Mouse (Mus musculus) liver, postnatal 0 days (tissue): ENCODE measurements at regions not wholly inside any gene's neighbourhood (a gene's known extent, or its start where the extent isn't known, plus 50 kb on each side); places are given as distances from the start of the nearest gene placed in this dataset.

Experiments
- CTCF ChIP-seq: sonication (generic); IDR thresholded peaks from 2 replicates; pipeline ENCODE4 v1.5.1; 2016; ENCODE audit warnings: antibody characterized with exemption, low read depth
- EP300 ChIP-seq: IDR thresholded peaks from 2 replicates; pipeline ENCODE4 v1.6.1; 2016; ENCODE audit warnings: antibody characterized with exemption, low read depth, mild to moderate bottlenecking

DNA sequence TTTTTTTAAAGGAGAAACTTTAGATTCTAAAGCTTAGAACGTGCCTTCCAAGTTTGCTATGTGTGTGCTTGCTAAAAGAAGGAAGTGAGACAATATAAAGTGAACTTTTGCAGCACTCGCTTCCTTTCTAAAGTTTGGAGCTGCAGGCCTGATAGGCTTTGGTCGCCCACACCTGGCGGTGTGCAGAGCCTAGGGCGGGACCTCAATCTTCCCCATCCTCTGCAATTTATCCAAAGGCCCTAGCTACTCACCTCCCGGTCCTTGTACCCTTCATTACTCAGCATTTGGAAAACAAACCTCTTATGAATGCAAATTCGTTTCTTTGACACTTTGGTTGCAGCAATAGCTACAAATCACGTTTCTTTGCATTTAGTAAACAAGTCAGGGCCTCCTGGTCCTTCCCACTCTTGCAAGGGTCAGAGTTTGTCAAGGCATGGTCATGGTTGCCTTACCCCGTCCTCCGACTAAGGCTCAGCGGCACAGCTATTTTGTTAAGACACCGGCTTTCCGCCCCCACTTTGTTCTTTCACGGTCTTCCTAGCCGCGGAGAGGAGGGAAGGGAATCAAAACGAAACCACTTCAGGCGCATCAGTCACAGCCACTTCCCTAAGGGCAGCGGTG lies 76.6 kb downstream of the Kcnrg start:
- TF ChIP-seq CTCF (no peak), EP300 (no peak)
